Mouse (Mus musculus): ENCODE results near the gene Havcr1. TPM values are rescaled to one million over a fixed set of nuclear protein-coding genes. Genes with fewer than 3 reads are reported as not detected.

The Havcr1 gene
- polyA plus RNA-seq, 1 experiment from 2014 or later, result 0.45 TPM

Other genes with a start within 250 kb of the Havcr1 start
- gene Gm12169, start 210.9 kb upstream of the Havcr1 start, polyA plus RNA-seq (2015; fragmentation: Nextera tagmentation; extraction: Ambion mirVana), result not detected in 2 replicates
- gene BC053393, start 163.5 kb upstream of the Havcr1 start, polyA plus RNA-seq (2015; fragmentation: Nextera tagmentation; extraction: Ambion mirVana), result not detected in 2 replicates
- gene Dppa1, start 105.8 kb upstream of the Havcr1 start, polyA plus RNA-seq (2015; fragmentation: Nextera tagmentation; extraction: Ambion mirVana), result not detected in 2 replicates
- 0.81 and 1.7 TPM in 2 replicates for gene Timd2, start 28.0 kb upstream of the Havcr1 start, polyA plus RNA-seq (2015; fragmentation: Nextera tagmentation; extraction: Ambion mirVana)
- 0.21 and 0.36 TPM in 2 replicates for gene Timd4, start 75.7 kb downstream of the Havcr1 start, polyA plus RNA-seq (2015; fragmentation: Nextera tagmentation; extraction: Ambion mirVana)

All from kidney, embryonic 15.5 days (tissue).